Mouse (Mus musculus) CH12.LX (cell line): ENCODE measurements at regions not wholly inside any gene's neighbourhood (a gene's known extent, or its start where the extent isn't known, plus 50 kb on each side); places are given as distances from the start of the nearest gene placed in this dataset.

Experiments used
- DNase-seq: peaks from one replicate; pipeline ENCODE4 v3.0.0-alpha.2; 2013; ENCODE audit errors: extremely low read depth
- H3K27ac ChIP-seq: 2 replicates; pipeline ENCODE4 v1.5.1; 2012; ENCODE audit warnings: low read depth, mild to moderate bottlenecking, control low read depth, moderate library complexity; ENCODE audit not compliant: insufficient read depth
- H3K27me3 ChIP-seq: replicated peaks from 2 replicates; pipeline ENCODE3; 2012; ENCODE audit warnings: inconsistent platforms
- H3K36me3 ChIP-seq, 2 experiments: replicated peaks in 1 of 2; 2 replicates each; pipeline versions ENCODE3 to v1.6.1; 2012; ENCODE audit warnings: inconsistent platforms in 1 of 2, low read length in 1 of 2, mild to moderate bottlenecking in 1 of 2, mixed read lengths in 1 of 2, moderate library complexity in 1 of 2; ENCODE audit not compliant: control insufficient read depth in 1 of 2, insufficient read depth in 1 of 2
- H3K4me1 ChIP-seq, 2 experiments: 2 replicates each; pipeline ENCODE4 v1.6.1; 2012; ENCODE audit warnings: inconsistent platforms in 1 of 2, moderate library complexity in 1 of 2; ENCODE audit not compliant: insufficient read depth in 2 of 2, control insufficient read depth in 1 of 2
- H3K4me2 ChIP-seq: 2 replicates; pipeline ENCODE4 v1.6.1; 2012; ENCODE audit warnings: low read depth, mild to moderate bottlenecking, control low read depth; ENCODE audit not compliant: poor library complexity, insufficient read depth, severe bottlenecking
- H3K4me3 ChIP-seq, 3 experiments: fragments of 150-350 bp in 1 of 3; sonication (generic) in 1 of 3; replicated peaks in 1 of 3; 2 replicates each; pipeline versions ENCODE3 to v1.5.1; 2011 to 2012; ENCODE audit warnings: low read depth in 2 of 3, low read length in 2 of 3, mild to moderate bottlenecking in 2 of 3, moderate library complexity in 2 of 3, control low read depth in 1 of 3, improper control_type of control experiment in 1 of 3, inconsistent platforms in 1 of 3, mixed read lengths in 1 of 3; ENCODE audit not compliant: poor library complexity in 1 of 3
- H3K79me2 ChIP-seq: replicated peaks from 2 replicates; pipeline ENCODE4 v1.6.1; 2012; ENCODE audit warnings: mild to moderate bottlenecking, moderate library complexity; ENCODE audit not compliant: control insufficient read depth, poor library complexity, insufficient read depth, severe bottlenecking; ENCODE audit errors: extremely low read depth
- H3K9ac ChIP-seq: 2 replicates; pipeline ENCODE4 v1.6.1; 2012; ENCODE audit warnings: low read depth, mild to moderate bottlenecking, control low read depth, moderate library complexity; ENCODE audit not compliant: insufficient read depth
- H3K9me3 ChIP-seq: replicated peaks from 2 replicates; pipeline ENCODE3; 2012; ENCODE audit warnings: low read length, inconsistent platforms, mixed read lengths
- CHD2 ChIP-seq: IDR thresholded peaks from 2 replicates; pipeline ENCODE4 v1.6.1; 2011; ENCODE audit warnings: low read length, improper control_type of control experiment
- E2F4 ChIP-seq: IDR thresholded peaks from 2 replicates; pipeline ENCODE4 v1.6.1; 2011; ENCODE audit warnings: low read depth, low read length, improper control_type of control experiment; ENCODE audit not compliant: insufficient replicate concordance
- ETS1 ChIP-seq: conservative IDR thresholded peaks from 2 replicates; pipeline ENCODE4 v1.6.1; 2012; ENCODE audit warnings: low read depth, mild to moderate bottlenecking, inconsistent platforms, low read length, improper control_type of control experiment, moderate library complexity
- HCFC1 ChIP-seq: IDR thresholded peaks from 2 replicates; pipeline ENCODE4 v1.6.1; 2012; ENCODE audit warnings: low read depth, mild to moderate bottlenecking, inconsistent platforms, low read length, improper control_type of control experiment
- JUND ChIP-seq: conservative IDR thresholded peaks from 2 replicates; pipeline ENCODE4 v1.6.1; 2011; ENCODE audit warnings: low read depth, low read length, improper control_type of control experiment
- KAT2A ChIP-seq: IDR thresholded peaks from 2 replicates; pipeline ENCODE4 v1.6.1; 2012; ENCODE audit warnings: low read length, improper control_type of control experiment, inconsistent platforms; ENCODE audit not compliant: insufficient replicate concordance
- MAZ ChIP-seq: IDR thresholded peaks from 2 replicates; pipeline ENCODE4 v1.6.1; 2012; ENCODE audit warnings: low read depth, mild to moderate bottlenecking, inconsistent platforms, low read length, improper control_type of control experiment, moderate library complexity
- MEF2A ChIP-seq: IDR thresholded peaks from 2 replicates; pipeline ENCODE4 v1.6.1; 2014; ENCODE audit warnings: low read depth, mild to moderate bottlenecking, inconsistent platforms, low read length, improper control_type of control experiment, borderline replicate concordance
- MYC ChIP-seq: IDR thresholded peaks from 2 replicates; pipeline ENCODE4 v1.6.1; 2011; ENCODE audit warnings: low read depth, mild to moderate bottlenecking, improper control_type of control experiment, low read length
- NELFE ChIP-seq: IDR thresholded peaks from 2 replicates; pipeline ENCODE4 v1.6.1; 2011; ENCODE audit warnings: low read depth, low read length, improper control_type of control experiment
- POLR2A ChIP-seq: IDR thresholded peaks from 2 replicates; pipeline ENCODE4 v1.6.1; 2011; ENCODE audit warnings: low read depth, mild to moderate bottlenecking, improper control_type of control experiment, low read length
- POLR2AphosphoS2 ChIP-seq: IDR thresholded peaks from 2 replicates; pipeline ENCODE4 v1.6.1; 2011; ENCODE audit warnings: low read depth, low read length, improper control_type of control experiment
- RAD21 ChIP-seq: IDR thresholded peaks from 2 replicates; pipeline ENCODE4 v1.6.1; 2011; ENCODE audit warnings: low read depth, mild to moderate bottlenecking, low read length, improper control_type of control experiment, moderate library complexity
- TBP ChIP-seq: conservative IDR thresholded peaks from 2 replicates; pipeline ENCODE4 v1.6.1; 2011; ENCODE audit warnings: low read depth, low read length, improper control_type of control experiment
- TCF12 ChIP-seq: IDR thresholded peaks from 2 replicates; pipeline ENCODE4 v1.6.1; 2014; ENCODE audit warnings: low read depth, mild to moderate bottlenecking, inconsistent platforms, low read length, improper control_type of control experiment
- ZMIZ1 ChIP-seq: IDR thresholded peaks from 2 replicates; pipeline ENCODE4 v1.6.1; 2012; ENCODE audit warnings: low read depth, mild to moderate bottlenecking, inconsistent platforms, low read length, improper control_type of control experiment
- ZNF384 ChIP-seq: IDR thresholded peaks from 2 replicates; pipeline ENCODE4 v1.6.1; 2012; ENCODE audit warnings: low read depth, low read length, improper control_type of control experiment, inconsistent platforms
- dilution Hi-C: fragments of 300-500 bp; cut with MboI; formaldehyde crosslinking; loops from 2 replicates; pipeline ENCODE4 v1.14.3; 2020; ENCODE audit warnings: low sequenced_read_pairs; ENCODE audit not compliant: extremely low pct_unique_long_range_greater_than_20kb, extremely low pct_ligation_motif_present
- in situ Hi-C: fragments of 300-500 bp; cut with MboI; formaldehyde crosslinking; loops from 3 replicates; pipeline ENCODE4 v1.14.3; 2019; ENCODE audit warnings: low sequenced_read_pairs, low pct_ligation_motif_present, low pct_unique_long_range_greater_than_20kb, mixed read lengths

DNA sequence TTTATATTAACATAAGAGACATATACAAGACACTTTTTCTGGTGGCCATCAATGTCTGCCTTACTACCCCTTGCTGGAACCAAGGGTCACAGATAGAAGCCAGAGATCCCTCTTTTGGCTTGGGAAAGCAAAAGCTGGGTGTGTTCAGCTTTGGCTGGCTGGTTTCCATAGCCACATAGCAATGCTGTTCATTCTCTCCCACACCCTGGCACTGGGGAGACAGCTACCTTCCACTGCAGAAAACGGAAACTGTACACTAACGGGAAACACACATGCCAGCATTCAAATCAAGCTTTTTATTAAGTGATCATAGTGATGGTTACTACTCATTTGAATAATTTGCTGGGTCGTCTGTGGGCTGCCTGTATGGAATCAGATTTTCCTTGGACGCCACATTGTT is 161.4 kb downstream of the Fam76b start:
- Histone ChIP-seq H3K27me3 (no peaks in the 10 kb centered on the region), H3K4me3 (no peak overlapping the region), H3K79me2 (no peaks in the 10 kb centered on the region), H3K9ac (no peak overlapping the region), H3K36me3 (no peaks in the 10 kb centered on the region), H3K4me2 (no peak overlapping the region), H3K27ac (no peak overlapping the region), H3K4me1 (peaks cover 0 to 3% of the 10 kb centered on the region in 2 experiments; a peak in 1 of 4 replicates), H3K9me3 (no peaks in the 10 kb centered on the region)
- no peak for DNase-seq
- in situ Hi-C loops: no loop called here
- dilution Hi-C loops: no loop called here
- no peak for TF ChIP-seq ZNF384
- TF ChIP-seq E2F4: no peak
- no peak for TF ChIP-seq RAD21

DNA sequence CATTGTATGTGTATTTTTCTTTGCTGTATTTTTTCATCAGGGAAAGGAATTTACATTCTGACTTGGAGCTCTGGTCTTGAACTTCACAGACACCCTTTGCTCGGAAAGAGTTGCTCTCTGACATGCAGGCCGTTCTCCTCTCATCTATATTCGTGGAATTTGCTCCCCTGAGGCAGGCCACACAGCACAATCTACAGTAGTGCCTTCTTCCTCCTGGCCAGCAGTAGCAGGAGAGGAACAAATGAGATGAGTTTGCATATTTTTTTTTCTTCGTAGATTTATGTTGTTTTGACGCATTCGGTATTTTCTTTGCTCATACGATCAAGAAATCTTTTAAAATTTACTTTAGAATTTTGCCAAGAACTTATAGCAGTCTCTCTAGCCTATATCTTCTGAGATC is 163.4 kb downstream of the Fam76b start:
- dilution Hi-C loops (no loop called here), in situ Hi-C loops (no loop called here)
- no peak overlapping the region for H3K4me2 ChIP-seq
- H3K9me3 ChIP-seq: no peaks in the 10 kb centered on the region
- H3K27ac ChIP-seq: no peak overlapping the region
- TF ChIP-seq MEF2A (no peak), RAD21 (no peak), ZMIZ1 (no peak), HCFC1 (no peak), MAZ (no peak), KAT2A (no peak), CHD2 (no peak), MYC (no peak), POLR2AphosphoS2 (no peak), NELFE (no peak), TCF12 (no peak), POLR2A (no peak), JUND (no peak), TBP (no peak), ETS1 (no peak)
- H3K9ac ChIP-seq: no peak overlapping the region
- no peaks in the 10 kb centered on the region for H3K79me2 ChIP-seq
- no peaks in the 10 kb centered on the region for H3K36me3 ChIP-seq
- peak; percentile 11 for DNase-seq
- peaks cover 0 to 3% of the 10 kb centered on the region in 2 experiments; a peak in 1 of 4 replicates for H3K4me1 ChIP-seq
- H3K27me3 ChIP-seq: no peaks in the 10 kb centered on the region
- no peak overlapping the region for H3K4me3 ChIP-seq
